Mouse (Mus musculus): ENCODE measurements at regions not wholly inside any gene's neighbourhood (a gene's known extent, or its start where the extent isn't known, plus 50 kb on each side); places are given as distances from the start of the nearest gene placed in this dataset.
A peak's percentile ranks its signal among the peaks of the same experiment; 100 is the strongest.

- peak; percentile 48 for DNase-seq (ENCODE audit: low read depth, low spot score)
Measured at GRCm38 (mm10) chr10:62055408-62055807, 76.5 kb upstream of the Col13a1 start.

GRCm38 (mm10) chr10:62049782-62050192, 70.9 kb upstream of the Col13a1 start:
- no peak for DNase-seq (ENCODE audit: low read depth, low spot score)

- no peak for DNase-seq (ENCODE audit: low read depth, low spot score)
Measured at GRCm38 (mm10) chr10:62044408-62044807, 65.5 kb upstream of the Col13a1 start.

GRCm38 (mm10) chr10:62039915-62040314, 61.0 kb upstream of the Col13a1 start:
- no peak for DNase-seq (ENCODE audit: low read depth, low spot score)

GRCm38 (mm10) chr10:62038656-62039055, 59.7 kb upstream of the Col13a1 start:
- DNase-seq (ENCODE audit: low read depth, low spot score) = no peak

- DNase-seq (ENCODE audit: low read depth, low spot score) = peak; percentile 61
Measured at GRCm38 (mm10) chr10:62037402-62038199, 58.7 kb upstream of the Col13a1 start.

- peak; percentile 85 for DNase-seq (ENCODE audit: low read depth, low spot score)
Measured at GRCm38 (mm10) chr10:62036815-62037214, 57.9 kb upstream of the Col13a1 start.

GRCm38 (mm10) chr10:62034291-62034690, 55.4 kb upstream of the Col13a1 start:
- DNase-seq (ENCODE audit: low read depth, low spot score) = no peak

GRCm38 (mm10) chr10:62033748-62034147, 54.8 kb upstream of the Col13a1 start:
- peak; percentile 57 for DNase-seq (ENCODE audit: low read depth, low spot score)

- DNase-seq (ENCODE audit: low read depth, low spot score) = peak; percentile 63
Measured at GRCm38 (mm10) chr10:62031986-62032385, 53.1 kb upstream of the Col13a1 start.

GRCm38 (mm10) chr10:62029271-62029670, 50.4 kb upstream of the Col13a1 start:
- DNase-seq (ENCODE audit: low read depth, low spot score) = peak; percentile 70

Measured in ES-CJ7 (cell line).